Mouse (Mus musculus) embryonic facial prominence, embryonic 14.5 days (tissue): ENCODE measurements around the gene Eif3l. TPM values are rescaled to one million over a fixed set of nuclear protein-coding genes. Genes with fewer than 3 reads are reported as not detected.

Experiments
- ATAC-seq: fragments of 200-750 bp; cut with Nextera tagmentation; 2 replicates; pipeline ENCODE4 v1.8.0; 2017; ENCODE audit warnings: low read depth, moderate number of reproducible peaks, moderate TSS enrichment
- DNase-seq: peaks from one replicate; pipeline ENCODE4 v3.0.0-alpha.2; 2015; ENCODE audit warnings: low spot score
- H3K27ac ChIP-seq: fragments of 300-500 bp; sonication (generic); replicated peaks from 2 replicates; pipeline ENCODE4 v1.5.1; 2014; ENCODE audit warnings: low read depth, mild to moderate bottlenecking, low read length, moderate library complexity
- H3K27me3 ChIP-seq: fragments of 300-500 bp; sonication (generic); replicated peaks from 2 replicates; pipeline ENCODE4 v1.6.1; 2014; ENCODE audit warnings: low read length; ENCODE audit not compliant: control insufficient read depth, insufficient read depth
- H3K36me3 ChIP-seq: fragments of 300-500 bp; sonication (generic); 2 replicates; pipeline ENCODE4 v1.6.1; 2014; ENCODE audit warnings: low read length, mixed read lengths; ENCODE audit not compliant: control insufficient read depth, insufficient read depth
- H3K4me1 ChIP-seq: fragments of 300-500 bp; sonication (generic); 2 replicates; pipeline ENCODE4 v1.6.1; 2014; ENCODE audit warnings: antibody characterized with exemption, low read length; ENCODE audit not compliant: control insufficient read depth, insufficient read depth
- H3K4me2 ChIP-seq: fragments of 300-500 bp; sonication (generic); 2 replicates; pipeline ENCODE4 v1.6.1; 2014; ENCODE audit warnings: low read depth, mild to moderate bottlenecking, low read length, moderate library complexity, mixed read lengths
- H3K4me3 ChIP-seq: fragments of 300-500 bp; sonication (generic); 2 replicates; pipeline ENCODE4 v1.5.1; 2014; ENCODE audit warnings: low read depth, mild to moderate bottlenecking, low read length
- H3K9ac ChIP-seq: fragments of 300-500 bp; sonication (generic); 2 replicates; pipeline ENCODE4 v1.6.1; 2014; ENCODE audit warnings: low read depth, mild to moderate bottlenecking, low read length, moderate library complexity, mixed read lengths
- H3K9me3 ChIP-seq: fragments of 300-500 bp; sonication (generic); 2 replicates; pipeline ENCODE4 v1.6.1; 2016; ENCODE audit warnings: low read length; ENCODE audit not compliant: control insufficient read depth
- WGBS: fragments of 180-500 bp; shearing (Covaris S2); extraction: QIAGEN DNeasy Blood & Tissue Kit; methylation state at CpG from one replicate; pipeline ENCODE4 v1.1.7; 2014; 5-methylcytosine and 5-hydroxymethylcytosine counted together
- polyA plus RNA-seq: library from polyadenylated mRNA; unstranded; fragments of >200 nt; fragmentation: Nextera tagmentation; extraction: Ambion mirVana; gene quantifications from 2 replicates; pipeline ENCODE4 v1.2.1, GENCODE M21; 2014

Gene Eif3l
- polyA plus RNA-seq, 1 experiment from 2014 or later = 197 TPM

DNA sequence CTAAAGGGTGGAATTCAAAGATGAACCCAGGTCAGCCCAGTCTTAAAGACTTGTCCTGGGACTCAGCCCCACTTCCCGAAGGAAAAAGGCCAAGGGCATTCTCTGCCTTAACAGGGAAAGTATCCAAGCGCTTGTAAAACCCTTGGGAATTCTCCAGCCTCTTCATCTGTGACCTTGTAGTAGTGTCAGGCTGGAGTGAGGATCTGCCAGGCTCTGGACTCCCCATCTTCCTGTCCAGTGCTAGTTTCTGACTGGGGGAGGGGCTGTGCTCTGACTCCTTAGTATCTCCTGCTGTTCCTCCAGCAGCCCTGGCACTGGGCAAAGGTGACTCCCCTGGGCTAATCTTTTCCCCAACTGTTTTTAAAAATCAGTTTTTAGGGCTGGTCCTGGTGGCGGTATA is 21.6 kb downstream of the Eif3l start:
- Histone ChIP-seq H3K9me3 (no peaks in the 10 kb centered on the region), H3K4me3 (no peak overlapping the region), H3K27ac (peak overlapping the region; percentile 33), H3K36me3 (peaks cover 50% of the 10 kb centered on the region), H3K9ac (no peak overlapping the region), H3K27me3 (no peaks in the 10 kb centered on the region), H3K4me2 (no peak overlapping the region), H3K4me1 (peaks cover 14% of the 10 kb centered on the region)
- WGBS = 78% methylated on average over 3 of the region's 3 CpGs
- ATAC-seq = no peak
- DNase-seq = no peak

DNA sequence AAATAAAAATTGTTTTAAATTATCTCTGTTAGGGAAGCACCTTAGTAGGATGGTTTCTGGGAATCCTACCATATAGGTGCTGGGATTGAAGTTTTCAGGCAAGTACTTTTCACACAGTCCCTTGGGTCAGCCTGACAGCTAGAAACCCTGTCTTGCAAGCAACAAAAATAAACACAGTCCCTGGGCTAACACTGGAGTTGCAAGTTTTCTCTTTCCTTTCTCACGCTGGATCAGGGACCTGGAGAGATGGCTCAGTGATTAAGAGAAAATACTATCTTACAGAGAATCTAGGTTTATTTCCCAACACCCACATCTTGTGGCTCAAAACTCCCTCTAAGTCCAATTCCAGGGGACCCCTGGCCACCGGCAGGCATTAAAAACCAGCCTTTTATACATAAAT is 22.2 kb downstream of the Eif3l start:
- Histone ChIP-seq H3K27me3 (no peaks in the 10 kb centered on the region), H3K9me3 (no peaks in the 10 kb centered on the region), H3K9ac (no peak overlapping the region), H3K27ac (peak overlapping the region; percentile 75), H3K4me3 (no peak overlapping the region), H3K4me1 (peaks cover 15% of the 10 kb centered on the region), H3K4me2 (peak overlapping the region; percentile 6; the same call in 1 of the 2 replicates), H3K36me3 (peaks cover 44% of the 10 kb centered on the region)
- no peak for ATAC-seq
- 32% methylated on average over 2 of the region's 2 CpGs for WGBS
- DNase-seq = peak; percentile 56

DNA sequence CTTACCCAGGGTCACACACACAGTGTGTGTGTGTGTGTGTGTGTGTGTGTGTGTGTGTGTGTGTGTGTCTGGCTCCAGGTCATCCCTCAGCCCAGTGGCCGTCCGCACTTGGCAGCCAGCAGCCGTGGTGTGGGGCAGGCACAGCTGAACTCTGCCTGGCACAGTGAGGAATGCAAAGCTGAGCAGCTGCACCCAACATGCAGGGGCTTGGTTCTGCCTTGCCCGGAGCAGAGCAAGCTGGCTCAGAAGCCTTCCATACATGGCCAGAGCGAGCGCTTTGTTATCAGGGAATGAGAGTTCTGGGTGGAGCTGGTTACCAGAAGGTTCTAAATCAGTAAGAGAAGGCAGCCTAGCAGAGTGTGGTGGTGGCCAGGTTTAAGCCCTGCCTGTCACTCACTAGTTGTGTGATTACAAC is 22.6 kb downstream of the Eif3l start:
- WGBS = 36% methylated on average over 6 of the region's 6 CpGs
- DNase-seq = peak; percentile 82

GRCm38 (mm10) chr15:79098220-79098619 is 23.2 kb downstream of the Eif3l start:
- Histone ChIP-seq H3K4me3 (no peak overlapping the region), H3K9ac (no peak overlapping the region), H3K27me3 (no peaks in the 10 kb centered on the region), H3K9me3 (no peaks in the 10 kb centered on the region), H3K36me3 (peaks cover 33% of the 10 kb centered on the region), H3K27ac (peak overlapping the region; percentile 75), H3K4me1 (peaks cover 15% of the 10 kb centered on the region), H3K4me2 (no peak overlapping the region)
- no peak for ATAC-seq
- 47% methylated on average over 5 of the region's 5 CpGs for WGBS
- no peak for DNase-seq

More for the DNA sequence above, 22.6 kb downstream of the Eif3l start:
- H3K4me2 ChIP-seq = peak overlapping the region; percentile 6
- no peaks in the 10 kb centered on the region for H3K27me3 ChIP-seq
- peak overlapping the region; percentile 75 for H3K27ac ChIP-seq
- H3K4me1 ChIP-seq = peaks cover 15% of the 10 kb centered on the region
- H3K9me3 ChIP-seq = no peaks in the 10 kb centered on the region
- peaks cover 39% of the 10 kb centered on the region for H3K36me3 ChIP-seq
- H3K4me3 ChIP-seq = no peak overlapping the region
- ATAC-seq = peak; percentile 91
- no peak overlapping the region for H3K9ac ChIP-seq

- Histone ChIP-seq H3K36me3 (peaks cover 27% of the 10 kb centered on the region), H3K27ac (peak overlapping the region; percentile 55; the same call in 1 of the 2 replicates), H3K4me3 (no peak overlapping the region), H3K27me3 (no peaks in the 10 kb centered on the region), H3K9ac (no peak overlapping the region), H3K4me2 (no peak overlapping the region), H3K9me3 (no peaks in the 10 kb centered on the region), H3K4me1 (peaks cover 15% of the 10 kb centered on the region)
- 59% methylated on average over 7 of the region's 7 CpGs for WGBS
- no peak for ATAC-seq
- no peak for DNase-seq
Observed at GRCm38 (mm10) chr15:79098868-79099267, 23.9 kb downstream of the Eif3l start.

GRCm38 (mm10) chr15:79099456-79099855 is 24.5 kb downstream of the Eif3l start:
- Histone ChIP-seq H3K36me3 (peaks cover 21% of the 10 kb centered on the region), H3K9ac (no peak overlapping the region), H3K4me1 (peaks cover 15% of the 10 kb centered on the region), H3K4me3 (no peak overlapping the region), H3K4me2 (no peak overlapping the region), H3K9me3 (no peaks in the 10 kb centered on the region), H3K27ac (peak overlapping the region; percentile 55; the same call in 1 of the 2 replicates), H3K27me3 (no peaks in the 10 kb centered on the region)
- ATAC-seq (no peak), DNase-seq (no peak)
- WGBS = 58% methylated on average over 4 of the region's 4 CpGs

DNA sequence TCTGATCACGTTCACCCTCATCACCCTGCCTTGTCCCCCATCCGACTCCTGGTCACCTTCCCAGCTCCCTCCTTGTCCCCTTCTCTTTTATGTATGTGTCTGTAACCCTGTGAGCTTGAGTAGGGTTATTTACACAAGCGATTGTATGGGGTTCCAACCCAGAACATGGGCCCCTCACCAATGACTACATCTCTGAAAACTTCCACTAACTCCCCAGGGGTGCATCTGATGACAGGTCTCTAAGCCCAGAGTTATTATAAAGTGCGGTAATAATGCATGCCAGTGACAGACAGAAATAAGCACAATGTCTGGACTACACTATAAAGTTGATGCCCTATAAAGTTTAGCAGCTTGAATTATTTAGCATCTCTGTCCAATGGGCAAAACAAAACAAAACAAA is 25.4 kb downstream of the Eif3l start:
- Histone ChIP-seq H3K9ac (no peak overlapping the region), H3K9me3 (no peaks in the 10 kb centered on the region), H3K4me3 (no peak overlapping the region), H3K4me2 (no peak overlapping the region), H3K4me1 (peaks cover 15% of the 10 kb centered on the region), H3K27me3 (no peaks in the 10 kb centered on the region), H3K36me3 (peaks cover 13% of the 10 kb centered on the region), H3K27ac (no peak overlapping the region)
- no peak for ATAC-seq
- no peak for DNase-seq
- WGBS = 59% methylated on average over 4 of the region's 4 CpGs

DNA sequence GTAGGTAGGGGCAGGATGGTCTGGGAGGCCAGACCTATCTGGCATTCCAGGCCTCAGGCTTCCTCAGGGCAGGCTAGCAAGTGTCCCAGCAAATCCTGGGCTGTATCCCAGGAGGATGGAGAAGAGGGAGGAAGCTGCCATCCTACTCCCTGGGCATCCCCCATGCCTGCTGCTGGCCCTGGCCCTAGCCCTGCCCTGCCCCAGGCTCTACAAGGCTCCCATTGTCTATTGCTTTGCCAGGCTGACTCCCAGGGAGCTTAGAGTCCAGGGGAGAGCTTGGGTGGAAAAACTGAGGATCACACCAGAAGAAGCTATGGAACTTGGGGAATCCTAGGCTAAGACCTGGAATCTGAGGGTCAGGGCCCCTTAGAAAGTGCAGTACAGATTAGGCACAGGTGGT is 26.6 kb downstream of the Eif3l start:
- Histone ChIP-seq H3K4me1 (peaks cover 15% of the 10 kb centered on the region), H3K36me3 (0 out of 2 replicates have a peak, but pooled peaks cover 2% of the 10 kb centered on the region), H3K9me3 (no peaks in the 10 kb centered on the region), H3K4me3 (no peak overlapping the region), H3K4me2 (no peak overlapping the region), H3K27ac (peak overlapping the region; percentile 46), H3K27me3 (no peaks in the 10 kb centered on the region), H3K9ac (no peak overlapping the region)
- DNase-seq (no peak), ATAC-seq (no peak)

DNA sequence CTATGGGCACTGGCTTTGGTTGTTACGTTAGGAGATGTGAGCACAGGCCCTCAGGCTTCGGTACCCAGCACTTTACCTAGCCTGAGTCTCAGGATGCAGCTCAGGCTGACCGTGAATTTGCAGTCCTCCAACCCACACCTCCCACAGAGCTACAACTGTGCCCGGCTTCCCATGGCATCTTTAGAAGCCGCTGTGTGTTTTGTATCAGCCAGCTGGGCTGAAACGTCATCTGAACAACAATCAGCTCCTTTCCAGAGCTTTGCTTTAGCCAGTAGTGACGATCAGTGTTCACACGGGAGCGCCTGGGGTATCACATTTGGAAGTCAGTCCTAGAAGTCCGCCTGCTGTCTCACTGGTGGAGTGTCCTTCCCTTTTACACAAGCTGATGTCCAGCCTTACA is 28.3 kb downstream of the Eif3l start:
- Histone ChIP-seq H3K4me2 (no peak overlapping the region), H3K27ac (no peak overlapping the region), H3K9me3 (no peaks in the 10 kb centered on the region), H3K36me3 (no peaks in the 10 kb centered on the region), H3K4me3 (no peak overlapping the region), H3K27me3 (no peaks in the 10 kb centered on the region), H3K9ac (no peak overlapping the region), H3K4me1 (peaks cover 14% of the 10 kb centered on the region)
- ATAC-seq = no peak
- DNase-seq = no peak
- WGBS = 70% methylated on average over 10 of the region's 10 CpGs
